Mouse (Mus musculus) heart, adult 2 months (tissue): ENCODE measurements around the gene Zup1.

Source experiments
- CTCF ChIP-seq: fragments of 200-600 bp; IDR thresholded peaks from 2 replicates; pipeline ENCODE4 v1.8.1; 2022; ENCODE audit warnings: antibody characterized with exemption, mild to moderate bottlenecking, moderate library complexity
- EP300 ChIP-seq: fragments of 200-500 bp; IDR thresholded peaks from 2 replicates; pipeline ENCODE4 v1.6.1; 2011; ENCODE audit warnings: low read depth, low read length, control low read depth; ENCODE audit not compliant: insufficient read depth
- POLR2A ChIP-seq: fragments of 200-500 bp; IDR thresholded peaks from 2 replicates; pipeline ENCODE4 v1.6.1; 2011; ENCODE audit warnings: mild to moderate bottlenecking, low read depth, low read length, control low read depth; ENCODE audit not compliant: insufficient read depth

- no peak for TF ChIP-seq CTCF
- no peak for TF ChIP-seq EP300
- TF ChIP-seq POLR2A: no peak
Measured at GRCm38 (mm10) chr10:33872672-33873398, 78.2 kb downstream of the Zup1 start.
